Mouse (Mus musculus): Measurements from ENCODE around the gene Rflna.
A peak's percentile ranks its signal among the peaks of the same experiment; 100 is the strongest.

The Rflna gene

DNA sequence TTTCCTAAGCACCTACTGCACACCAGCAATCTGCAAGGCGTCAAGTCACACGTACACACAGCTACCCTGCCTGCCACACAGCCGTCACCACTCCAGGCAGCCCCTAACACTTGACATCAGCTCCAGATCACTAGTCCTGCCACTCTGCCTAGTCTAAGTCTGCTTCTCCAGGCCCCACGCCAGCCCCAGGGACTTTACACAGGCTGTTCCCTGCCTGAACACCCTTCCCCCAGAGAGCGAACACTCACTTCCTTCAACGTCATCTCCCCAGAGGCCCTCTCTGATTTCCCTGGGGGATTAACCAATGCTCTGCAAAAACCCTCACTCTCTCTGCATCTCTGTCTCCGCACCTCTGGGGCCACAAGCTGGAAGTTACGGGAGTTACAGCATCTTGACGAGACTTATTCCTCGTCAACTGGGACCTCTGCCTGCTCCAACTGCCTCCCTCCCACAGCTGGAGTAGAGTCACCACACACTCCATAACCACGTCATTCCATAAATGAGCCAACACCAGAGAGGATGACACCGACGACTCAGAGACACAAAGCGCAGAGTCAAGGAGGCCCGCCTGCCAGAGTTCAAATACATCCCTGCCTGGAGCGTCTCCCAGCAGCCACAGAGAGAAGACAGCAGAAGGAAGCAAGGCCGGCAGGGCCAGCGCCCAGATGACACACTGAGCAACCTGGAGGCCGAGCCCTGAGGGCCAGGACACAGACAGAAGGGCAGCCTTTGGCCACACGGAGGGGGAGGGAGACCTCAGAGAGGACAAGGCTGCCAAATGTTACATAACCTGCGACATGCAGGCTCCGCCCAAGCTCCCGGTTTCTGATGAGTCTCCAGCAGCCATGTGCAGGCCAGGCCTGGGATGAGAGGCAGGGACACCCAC lies 49.8 kb downstream of the Rflna start:
- DNase-seq (ENCODE audit: low spot score in 2 of 2): peak; percentile 81 to 90

DNA sequence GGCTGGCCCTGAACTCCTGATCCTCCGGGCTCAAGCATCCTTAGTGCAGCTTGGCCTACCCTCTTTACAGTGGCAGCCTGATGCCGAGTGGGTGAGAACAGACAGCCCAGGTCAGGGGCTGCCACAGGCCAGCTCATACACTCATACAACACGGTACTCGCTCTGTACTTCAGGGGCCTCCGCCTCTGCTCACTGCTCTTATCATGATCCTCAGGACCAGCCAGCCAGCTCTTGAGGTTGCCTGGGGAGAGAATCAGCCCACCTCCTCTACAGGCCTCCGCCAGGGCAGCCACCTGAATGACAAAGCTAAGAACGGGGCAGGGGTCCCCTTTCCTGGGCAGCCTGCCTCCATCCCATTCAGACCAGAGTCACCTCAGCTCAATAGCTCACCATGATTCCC lies 50.6 kb downstream of the Rflna start:
- DNase-seq (ENCODE audit: low spot score in 2 of 2): no peak

DNA sequence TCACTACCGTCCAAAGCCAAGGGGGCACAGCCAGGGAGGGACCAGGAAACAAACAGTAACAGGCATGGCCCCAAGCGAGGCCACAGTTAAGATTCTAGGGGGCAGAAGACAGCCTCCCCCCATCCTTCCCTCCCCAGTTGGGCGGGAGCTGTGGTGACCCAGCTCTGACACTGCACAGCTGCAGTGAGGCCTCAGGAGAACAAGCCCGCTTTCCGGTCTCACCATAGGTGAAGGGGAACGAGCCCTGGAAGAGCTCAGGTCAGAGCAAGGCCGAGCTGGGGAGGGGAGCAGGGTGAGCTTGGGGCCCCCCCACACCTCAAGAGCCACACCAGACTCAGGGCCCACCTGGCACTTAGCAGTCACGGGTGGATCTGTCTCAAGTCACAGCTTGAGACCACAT lies 52.9 kb downstream of the Rflna start:
- DNase-seq (ENCODE audit: low spot score in 2 of 2): no peak

DNA sequence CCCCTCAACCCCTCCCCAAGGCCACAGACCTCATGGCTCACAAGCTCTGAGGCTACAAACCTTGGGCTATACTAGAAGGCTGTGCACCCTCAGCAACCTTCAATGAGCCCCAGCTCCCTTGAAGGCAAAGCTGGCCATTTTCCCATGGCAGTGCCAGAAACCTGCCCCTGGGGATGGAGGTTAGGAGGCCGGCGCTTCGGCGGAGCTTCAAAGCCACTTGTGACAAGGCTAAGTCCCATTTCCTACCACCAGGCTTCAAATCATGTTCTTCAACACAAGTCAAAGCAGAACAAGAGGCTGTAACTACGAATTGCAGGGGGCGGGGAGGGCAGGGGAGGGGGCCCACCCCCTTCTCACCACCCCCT lies 53.3 kb downstream of the Rflna start:
- DNase-seq (ENCODE audit: low spot score in 2 of 2): no peak

DNA sequence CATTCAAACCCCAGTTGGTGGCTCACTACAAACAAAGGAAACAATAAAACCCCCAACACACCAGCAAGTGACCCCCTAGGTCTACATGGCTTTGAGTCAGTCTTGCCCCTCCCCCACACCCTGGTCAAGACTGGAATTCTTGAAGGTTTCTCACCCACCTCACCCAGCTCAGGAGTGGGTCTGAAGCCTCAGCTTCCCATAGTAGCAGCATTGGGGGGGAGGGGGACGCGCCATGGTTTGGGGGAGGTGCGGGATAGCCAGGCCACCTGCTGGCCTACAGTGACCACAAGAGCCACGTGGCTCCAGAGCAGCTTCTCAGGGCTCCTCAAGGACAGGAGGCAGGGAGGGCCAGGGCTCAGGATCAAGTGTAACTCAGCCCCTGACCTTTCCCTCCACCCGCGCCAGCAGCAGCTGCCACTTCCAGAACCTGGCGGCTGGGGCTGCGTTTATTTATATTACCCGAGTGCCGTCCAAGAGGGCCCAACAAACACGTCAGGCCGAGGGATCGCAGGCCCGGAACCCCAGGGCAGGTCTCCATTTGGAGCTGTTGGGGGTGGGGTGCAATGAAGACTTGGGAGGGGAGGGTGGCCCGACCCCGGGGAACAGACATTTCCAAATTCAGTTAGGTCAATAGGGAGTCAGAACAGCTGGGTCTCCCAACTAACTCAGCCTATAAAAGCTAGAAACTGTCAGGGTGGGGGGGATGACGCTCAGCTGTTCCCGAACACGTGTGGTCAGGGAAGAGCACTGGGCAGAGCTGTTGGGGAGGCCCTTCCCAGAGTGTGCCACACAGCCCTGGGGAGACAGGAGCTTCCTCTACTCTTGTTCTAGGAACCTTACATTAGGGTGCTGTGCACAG lies 53.9 kb downstream of the Rflna start:
- DNase-seq (ENCODE audit: low spot score in 2 of 2): no peak

DNA sequence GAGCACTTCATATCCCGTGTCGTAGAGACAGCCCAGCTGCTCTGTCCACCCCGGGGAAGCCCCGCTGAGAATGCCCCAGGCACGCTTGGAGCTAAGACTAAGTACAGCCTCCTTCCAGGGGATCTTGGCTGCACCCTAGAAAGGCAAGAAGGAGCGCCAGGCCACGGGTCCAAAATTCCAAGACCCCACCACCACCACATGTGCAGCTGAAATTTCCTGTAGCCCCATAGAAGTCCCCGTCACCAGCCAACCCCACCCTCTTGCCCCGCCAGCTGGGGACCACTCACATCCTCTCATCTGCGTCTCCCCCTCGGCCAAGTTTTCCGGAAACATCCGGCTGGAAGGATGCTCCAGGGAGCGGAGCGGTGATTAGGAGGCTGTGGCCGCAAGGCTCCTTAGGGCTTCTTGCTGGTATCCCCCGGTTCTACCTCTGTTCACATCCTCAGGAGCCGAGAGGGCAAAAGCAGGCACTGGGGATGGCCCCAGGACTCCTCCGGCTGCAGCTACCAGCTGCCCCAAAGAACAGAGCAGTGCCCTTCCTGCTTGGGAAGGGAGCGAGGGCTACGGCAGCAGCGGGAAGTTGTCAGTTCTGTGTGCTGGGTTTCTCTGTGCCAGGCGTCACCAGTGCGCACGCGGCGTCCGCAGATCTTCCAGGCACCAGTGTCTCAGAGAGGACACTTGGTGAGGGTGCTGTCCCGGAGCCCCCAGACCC lies 54.7 kb downstream of the Rflna start:
- DNase-seq (ENCODE audit: low spot score in 2 of 2): no peak

DNA sequence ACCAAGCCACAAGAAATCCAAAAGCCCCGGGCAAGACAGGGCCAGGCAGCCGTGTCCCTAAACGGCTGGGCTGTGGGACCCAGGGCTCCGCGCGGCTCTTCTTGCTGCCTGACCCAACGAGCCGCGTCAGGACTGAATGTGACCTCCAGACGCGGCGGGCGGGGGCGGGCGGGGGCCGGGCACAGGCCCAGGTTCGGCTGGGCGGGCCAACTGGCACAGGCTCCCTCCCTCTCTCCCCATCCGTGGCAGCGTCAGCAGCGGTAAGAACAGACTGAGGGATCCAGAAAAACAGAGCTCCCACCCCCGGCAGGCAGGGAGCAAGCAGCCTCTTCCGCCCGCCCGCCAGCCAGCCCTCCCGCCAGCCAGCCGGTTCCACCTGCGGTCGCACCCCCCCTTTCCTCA lies 55.2 kb downstream of the Rflna start:
- DNase-seq (ENCODE audit: low spot score in 2 of 2): no peak

All from spleen, postnatal 4 days (tissue).